Mouse (Mus musculus) limb, embryonic 14.5 days (tissue): ENCODE measurements around the gene Prss53. TPM values are rescaled to one million over a fixed set of nuclear protein-coding genes. Genes with fewer than 3 reads are reported as not detected.

Experiments used
- ATAC-seq: fragments of 200-750 bp; cut with Nextera tagmentation; 2 replicates; pipeline ENCODE4 v1.8.0; 2017; ENCODE audit warnings: low read depth, moderate number of reproducible peaks, moderate TSS enrichment; ENCODE audit not compliant: low FRiP score
- DNase-seq: peaks from one replicate; pipeline ENCODE4 v3.0.0-alpha.2; 2015; ENCODE audit warnings: low spot score
- H3K27ac ChIP-seq: fragments of 300-500 bp; sonication (generic); replicated peaks from 2 replicates; pipeline ENCODE4 v1.5.1; 2014; ENCODE audit warnings: low read depth, mild to moderate bottlenecking, low read length, moderate library complexity, mixed read lengths
- H3K27me3 ChIP-seq: fragments of 300-500 bp; sonication (generic); 2 replicates; pipeline ENCODE4 v1.6.1; 2014; ENCODE audit warnings: low read length, mixed read lengths; ENCODE audit not compliant: control insufficient read depth, insufficient read depth
- H3K36me3 ChIP-seq: fragments of 300-500 bp; sonication (generic); 2 replicates; pipeline ENCODE4 v1.6.1; 2014; ENCODE audit warnings: mild to moderate bottlenecking, low read length, moderate library complexity, mixed read lengths; ENCODE audit not compliant: control insufficient read depth, insufficient read depth
- H3K4me1 ChIP-seq: fragments of 300-500 bp; sonication (generic); 2 replicates; pipeline ENCODE4 v1.6.1; 2014; ENCODE audit warnings: antibody characterized with exemption, low read length, mixed read lengths; ENCODE audit not compliant: control insufficient read depth, insufficient read depth
- H3K4me2 ChIP-seq: fragments of 300-500 bp; sonication (generic); replicated peaks from 2 replicates; pipeline ENCODE4 v1.6.1; 2014; ENCODE audit warnings: low read depth, mild to moderate bottlenecking, low read length, moderate library complexity; ENCODE audit not compliant: severe bottlenecking
- H3K4me3 ChIP-seq: fragments of 300-500 bp; sonication (generic); replicated peaks from 2 replicates; pipeline ENCODE4 v1.5.1; 2014; ENCODE audit warnings: low read length
- H3K9ac ChIP-seq: fragments of 300-500 bp; sonication (generic); 2 replicates; pipeline ENCODE4 v1.6.1; 2014; ENCODE audit warnings: mild to moderate bottlenecking, low read depth, low read length, moderate library complexity; ENCODE audit not compliant: severe bottlenecking
- H3K9me3 ChIP-seq: fragments of 300-500 bp; sonication (generic); 2 replicates; pipeline ENCODE4 v1.6.1; 2016; ENCODE audit warnings: low read length; ENCODE audit not compliant: control insufficient read depth
- POLR2A ChIP-seq: fragments of 200-500 bp; IDR thresholded peaks from 2 replicates; pipeline ENCODE4 v1.8.0; 2012; ENCODE audit warnings: inconsistent platforms, mild to moderate bottlenecking, moderate library complexity, borderline replicate concordance; ENCODE audit not compliant: insufficient read depth, insufficient read length; ENCODE audit errors: extremely low read depth
- WGBS: fragments of 180-500 bp; shearing (Covaris S2); extraction: QIAGEN DNeasy Blood & Tissue Kit; methylation state at CpG from one replicate; pipeline ENCODE4 v1.1.7; 2014; 5-methylcytosine and 5-hydroxymethylcytosine counted together
- polyA plus RNA-seq, 2 experiments: library from polyadenylated mRNA; depleted of rRNA in 1 of 2; stranded (reverse) in 1 of 2; unstranded in 1 of 2; fragments of >200 nt; fragmentation: Nextera tagmentation in 1 of 2; extraction: Ambion mirVana in 1 of 2; gene quantifications; 2 replicates each; pipeline versions ENCODE4 v1.2.1 to v1.2.3; 2012 to 2014

Gene Prss53
- polyA plus RNA-seq, 2 experiments, result 1.3 to 6.9 TPM

- no peak for DNase-seq
- no peak overlapping the region for H3K4me2 ChIP-seq
Observed at GRCm38 (mm10) chr7:127932273-127933031, 41.7 kb upstream of the Prss53 start.

GRCm38 (mm10) chr7:127931351-127932135 lies 40.8 kb upstream of the Prss53 start:
- no peak for ATAC-seq
- 46% methylated on average over 13 of the region's 13 CpGs for WGBS
- peaks cover 17% of the 10 kb centered on the region for H3K4me1 ChIP-seq
- no peaks in the 10 kb centered on the region for H3K9me3 ChIP-seq
- DNase-seq, result no peak
- peaks cover 4% of the 10 kb centered on the region for H3K36me3 ChIP-seq
- no peak overlapping the region for H3K4me3 ChIP-seq
- no peak overlapping the region for H3K9ac ChIP-seq
- no peak overlapping the region for H3K27ac ChIP-seq
- no peak overlapping the region for H3K4me2 ChIP-seq
- H3K27me3 ChIP-seq, result peaks cover 12% of the 10 kb centered on the region
- no peak for TF ChIP-seq POLR2A

More at GRCm38 (mm10) chr7:127932273-127933031, 41.7 kb upstream of the Prss53 start:
- 20% methylated on average over 13 of the region's 13 CpGs for WGBS
- H3K27me3 ChIP-seq, result peaks cover 12% of the 10 kb centered on the region
- ATAC-seq, result no peak
- H3K9me3 ChIP-seq, result no peaks in the 10 kb centered on the region
- no peak overlapping the region for H3K27ac ChIP-seq
- H3K36me3 ChIP-seq, result no peaks in the 10 kb centered on the region
- H3K9ac ChIP-seq, result no peak overlapping the region
- TF ChIP-seq POLR2A, result no peak
- peaks cover 18% of the 10 kb centered on the region for H3K4me1 ChIP-seq
- H3K4me3 ChIP-seq, result no peak overlapping the region

DNA sequence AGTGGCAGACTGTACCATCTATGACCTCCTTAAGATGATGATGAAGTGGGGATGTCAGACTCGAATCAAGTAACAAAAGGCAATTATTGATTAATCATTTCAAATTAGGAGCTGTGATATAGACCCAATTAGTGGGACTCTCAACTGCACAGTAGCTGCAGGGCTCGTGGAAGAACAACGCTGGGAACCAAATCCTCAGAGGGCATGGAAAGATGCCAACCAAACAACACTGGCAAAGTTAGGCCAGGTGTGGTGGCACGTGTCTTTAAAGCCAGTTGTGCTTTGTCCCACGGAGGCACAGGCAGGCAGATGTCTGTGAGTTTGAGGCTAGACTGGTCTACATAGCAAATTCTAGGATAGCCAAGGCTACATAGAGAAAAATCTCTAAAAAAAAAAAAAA lies 39.9 kb upstream of the Prss53 start:
- Histone ChIP-seq H3K4me3 (no peak overlapping the region), H3K27me3 (peaks cover 12% of the 10 kb centered on the region), H3K36me3 (peaks cover 10% of the 10 kb centered on the region), H3K4me2 (no peak overlapping the region), H3K9me3 (no peaks in the 10 kb centered on the region), H3K27ac (no peak overlapping the region), H3K9ac (no peak overlapping the region), H3K4me1 (peaks cover 14% of the 10 kb centered on the region)
- ATAC-seq (no peak), DNase-seq (no peak)
- 72% methylated on average over 5 of the region's 5 CpGs for WGBS
- no peak for TF ChIP-seq POLR2A

GRCm38 (mm10) chr7:127929923-127930322 lies 39.2 kb upstream of the Prss53 start, which contains the start of gene Prss8:
Gene Prss8, minus strand, starts transcription at chr7:127930104.
- Histone ChIP-seq H3K9me3 (no peaks in the 10 kb centered on the region), H3K4me3 (peak within 1 kb of the TSS; percentile 29), H3K9ac (peak within 1 kb of the TSS; percentile 50), H3K27me3 (peaks cover 12% of the 10 kb centered on the region), H3K4me1 (peaks cover 14% of the 10 kb centered on the region), H3K4me2 (peak within 1 kb of the TSS; percentile 45), H3K36me3 (peaks cover 10% of the 10 kb centered on the region), H3K27ac (no peak within 1 kb of the TSS)
- TF ChIP-seq POLR2A, result no peak
- ATAC-seq, result no peak
- DNase-seq, result no peak
- WGBS, result 8% methylated on average over 5 of the region's 6 CpGs

GRCm38 (mm10) chr7:127928596-127928995 lies 37.8 kb upstream of the Prss53 start:
- Histone ChIP-seq H3K9ac (0 out of 2 replicates have a peak overlapping the region, but pooled peaks have one; percentile 50), H3K4me2 (peak overlapping the region; percentile 45; the same call in 1 of the 2 replicates), H3K27me3 (peaks cover 12% of the 10 kb centered on the region), H3K27ac (no peak overlapping the region), H3K36me3 (peaks cover 21% of the 10 kb centered on the region), H3K4me3 (no peak overlapping the region; the same call in 1 of the 2 replicates), H3K9me3 (no peaks in the 10 kb centered on the region), H3K4me1 (peaks cover 11% of the 10 kb centered on the region)
- ATAC-seq, result no peak
- no peak for DNase-seq
- no peak for TF ChIP-seq POLR2A
- 56% methylated on average over 5 of the region's 5 CpGs for WGBS
